Mouse (Mus musculus) Patski (cell line): Measurements from ENCODE around the gene Dgkz. TPM values are rescaled to one million over a fixed set of nuclear protein-coding genes. Genes with fewer than 3 reads are reported as not detected.

Experiments used
- ATAC-seq: fragments of 100-300 bp; one replicate; pipeline ENCODE4 v1.8.0; 2021
- CTCF ChIA-PET: fragments of 350-600 bp; sonication (Branson Sonifier 250); formaldehyde crosslinking; loops from one replicate; lab custom pipeline; 2022; ENCODE audit warnings: inconsistent platforms; lab: Charles Lee
- POLR2A ChIA-PET: fragments of 350-600 bp; sonication (Branson Sonifier 250); formaldehyde crosslinking; loops from one replicate; lab custom pipeline; 2022; ENCODE audit warnings: antibody characterized with exemption, inconsistent platforms; lab: Charles Lee
- DNase-seq: peaks from one replicate; pipeline ENCODE4 v3.0.0-alpha.2; 2011; ENCODE audit warnings: low read depth, low spot score
- H3K27me3 ChIP-seq: fragments of 371-371 bp; one replicate; pipeline ENCODE4 v1.5.1; 2021
- CTCF ChIP-seq: fragments of 100-300 bp; IDR thresholded peaks from one replicate; pipeline ENCODE4 v1.5.1; 2021
- in situ Hi-C: fragments of 300-500 bp; cut with MboI; formaldehyde crosslinking; loops from 3 replicates; pipeline ENCODE4 v1.11.1; 2018; ENCODE audit warnings: low pct_unique_long_range_greater_than_20kb, mixed read lengths
- polyA plus RNA-seq: library from polyadenylated mRNA; unstranded; gene quantifications from one replicate; pipeline ENCODE4 v1.2.3, GENCODE M21; 2021

The Dgkz gene
- polyA plus RNA-seq, 1 experiment from 2014 or later = 38.5 TPM

DNA sequence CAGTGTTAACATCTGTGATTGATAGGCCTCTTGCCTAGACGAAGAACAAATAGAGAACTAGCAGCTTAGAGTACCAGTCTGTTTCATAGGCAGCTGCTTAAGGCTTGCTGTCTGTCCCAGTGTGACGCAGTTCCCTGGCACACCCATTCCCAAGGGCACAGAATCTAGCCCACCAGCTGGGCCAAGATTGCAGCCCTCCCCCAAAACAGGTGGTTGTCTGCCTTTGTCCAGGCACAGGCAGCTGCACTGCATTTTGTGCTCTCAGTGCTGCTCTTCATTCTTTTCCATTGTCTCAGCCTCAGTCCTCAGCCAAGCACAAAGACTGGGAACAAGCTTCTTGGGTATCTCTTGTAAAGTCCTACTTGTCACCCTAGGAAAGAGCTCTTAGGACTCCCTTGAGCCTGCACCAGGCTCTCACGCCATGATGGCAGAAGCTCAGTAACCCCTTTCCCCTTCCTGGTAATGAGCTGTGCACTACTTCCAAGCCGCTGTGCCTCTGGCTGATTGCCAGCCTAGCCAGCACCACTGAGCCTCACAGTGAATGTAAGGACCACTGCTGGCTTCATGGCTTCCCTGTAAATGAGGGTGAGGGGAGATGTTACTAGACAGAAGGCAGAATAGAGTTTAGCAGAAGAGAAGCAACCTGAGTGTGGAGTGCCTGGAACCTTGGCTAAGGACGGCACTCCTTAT, 70.9 kb downstream of the Dgkz start:
- CTCF ChIA-PET = no interaction called here
- no peak for ATAC-seq
- TF ChIP-seq CTCF = no peak
- in situ Hi-C loops = no loop called here
- POLR2A ChIA-PET = interaction anchor here (0.6 kb wide), 1 partner anchor 34 kb away, joined by 3 read pairs; no protein-coding TSS in a partner anchor
- no peaks in the 10 kb centered on the region for H3K27me3 ChIP-seq
- no peak for DNase-seq

DNA sequence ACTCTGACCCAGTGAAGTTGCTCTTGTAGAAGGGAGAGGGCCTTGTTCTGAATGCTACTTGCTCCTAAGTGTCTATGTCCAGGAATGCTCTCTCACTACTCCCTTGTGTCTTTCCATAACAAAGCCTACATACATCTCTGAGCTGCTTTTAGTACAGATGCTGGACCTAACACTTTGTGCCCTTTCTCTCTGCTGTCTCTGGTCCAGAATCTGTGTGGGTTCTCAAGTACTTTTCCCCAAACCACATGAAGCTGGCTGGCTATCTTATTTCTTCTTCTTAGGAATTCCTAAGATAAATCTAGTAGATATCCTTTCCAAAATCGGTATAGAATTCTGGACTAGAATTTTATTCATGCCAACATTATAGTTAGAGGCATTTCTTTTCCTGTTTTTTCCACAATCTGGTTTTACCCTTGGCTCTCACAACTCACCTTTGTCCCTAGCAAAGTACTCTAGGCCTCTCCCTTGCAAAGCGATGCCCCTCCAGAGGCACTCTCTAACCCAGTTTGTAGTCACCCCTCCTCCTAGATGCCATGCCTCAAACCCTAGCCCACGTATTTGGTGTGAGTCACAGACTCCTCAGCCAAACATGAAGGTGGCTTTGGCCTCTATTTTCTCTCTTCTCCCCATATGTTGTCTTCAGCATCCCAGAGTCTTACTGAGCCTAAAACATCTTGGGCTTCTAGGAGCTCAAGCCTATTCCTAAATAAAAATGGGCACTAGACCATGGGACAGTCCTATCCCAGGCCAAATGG, 72.3 kb downstream of the Dgkz start:
- no peak for TF ChIP-seq CTCF
- in situ Hi-C loops = no loop called here
- ChIA-PET CTCF (no interaction called here), POLR2A (no interaction called here)
- no peaks in the 10 kb centered on the region for H3K27me3 ChIP-seq
- ATAC-seq = no peak
- DNase-seq = no peak

DNA sequence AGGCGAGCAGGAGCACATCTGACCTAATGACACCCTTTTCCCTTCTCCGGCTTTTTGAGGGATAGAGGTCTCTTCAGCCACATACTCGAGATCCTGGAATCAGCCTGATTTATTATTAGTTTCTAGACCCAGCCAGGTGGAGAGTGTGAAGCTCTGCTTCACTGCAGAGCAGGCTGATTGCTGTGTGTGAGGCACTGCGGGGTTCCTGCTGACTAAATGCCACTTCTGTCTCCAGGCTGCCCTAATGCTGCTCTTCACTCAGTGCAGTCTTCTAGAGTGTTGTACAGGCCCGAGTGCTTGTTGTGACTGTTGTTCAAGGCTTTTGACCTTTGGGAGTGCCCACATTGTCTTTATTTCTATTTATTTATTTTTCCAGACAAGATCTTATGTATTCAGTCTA, 73.3 kb downstream of the Dgkz start:
- DNase-seq (no peak), ATAC-seq (no peak)
- H3K27me3 ChIP-seq = no peaks in the 10 kb centered on the region
- no peak for TF ChIP-seq CTCF
- POLR2A ChIA-PET = no interaction called here
- CTCF ChIA-PET = no interaction called here
- in situ Hi-C loops = no loop called here

DNA sequence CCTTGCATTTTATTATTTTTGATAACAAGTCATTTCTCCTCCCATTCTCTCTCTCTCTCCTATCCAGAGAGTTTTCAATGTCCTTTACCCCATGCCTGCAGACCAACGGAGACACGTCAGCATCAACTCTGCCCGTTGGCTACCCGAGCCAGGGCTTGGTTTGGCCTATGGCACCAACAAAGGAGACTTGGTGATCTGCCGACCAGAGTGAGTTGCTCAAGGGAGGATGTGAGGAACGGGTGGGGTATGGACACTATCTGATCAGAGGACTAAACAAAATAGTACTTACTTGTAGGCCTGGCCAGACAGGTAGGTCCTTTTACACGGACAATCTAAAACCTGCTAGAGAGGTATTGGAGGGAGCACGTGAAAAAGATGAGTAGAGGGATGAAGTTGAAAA, 75.2 kb downstream of the Dgkz start:
- TF ChIP-seq CTCF = no peak
- in situ Hi-C loops = no loop called here
- DNase-seq = no peak
- ATAC-seq = no peak
- no peaks in the 10 kb centered on the region for H3K27me3 ChIP-seq
- ChIA-PET POLR2A (no interaction called here), CTCF (interaction anchor here (1.1 to 1.7 kb wide), 2 partner anchors 12 to 19 kb away, joined by 3 read pairs; no protein-coding TSS in a partner anchor)

DNA sequence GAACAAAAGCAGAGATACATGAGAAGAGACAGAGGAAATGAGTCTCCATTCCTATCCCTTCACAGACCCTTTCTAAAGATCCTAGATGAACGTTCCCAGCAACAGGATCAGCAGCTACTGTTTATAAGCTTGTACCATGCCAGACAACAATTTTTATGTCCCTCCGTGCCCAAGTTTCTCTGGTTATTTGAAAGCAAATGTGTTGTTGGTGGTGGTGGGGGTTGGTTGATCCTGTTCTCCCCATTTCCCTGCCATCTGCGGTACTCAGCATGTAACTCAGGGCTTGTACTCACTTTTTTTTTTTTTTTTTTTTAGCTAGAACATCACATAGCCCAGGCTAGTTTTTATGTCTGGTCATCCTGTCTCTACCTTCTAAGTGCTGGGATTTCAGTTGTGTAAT, 76.5 kb downstream of the Dgkz start:
- in situ Hi-C loops = no loop called here

DNA sequence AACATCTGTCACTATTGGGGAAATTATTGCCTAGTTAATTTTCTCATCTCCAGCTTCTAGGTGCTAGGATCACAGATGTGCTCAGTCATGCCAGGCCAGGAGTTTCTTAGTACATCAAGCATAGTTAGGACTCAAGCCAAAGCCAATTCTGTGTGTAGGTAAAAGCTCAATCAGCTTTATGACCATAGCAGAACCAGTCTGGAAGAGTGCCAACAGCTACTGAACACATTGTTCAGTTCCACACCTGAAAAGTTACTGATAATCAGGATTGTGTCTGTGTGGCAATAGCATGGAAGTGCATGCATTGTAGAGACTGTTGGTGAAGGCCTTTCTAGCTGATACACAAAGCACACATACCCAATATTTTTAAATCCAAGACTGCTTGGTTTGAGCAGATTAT, 77.7 kb downstream of the Dgkz start:
- POLR2A ChIA-PET = no interaction called here
- H3K27me3 ChIP-seq = no peaks in the 10 kb centered on the region
- in situ Hi-C loops = no loop called here
- CTCF ChIA-PET = no interaction called here
- DNase-seq (no peak), ATAC-seq (no peak)
- no peak for TF ChIP-seq CTCF

More for the DNA sequence above, 76.5 kb downstream of the Dgkz start:
- no peaks in the 10 kb centered on the region for H3K27me3 ChIP-seq
- ATAC-seq (no peak), DNase-seq (no peak)
- ChIA-PET POLR2A (interaction anchor here (0.6 kb wide), 1 partner anchor 20 kb away, joined by 3 read pairs; no protein-coding TSS in a partner anchor), CTCF (interaction anchor here (1.3 to 1.7 kb wide), 2 partner anchors 13 to 19 kb away, joined by 3 to 5 read pairs; no protein-coding TSS in a partner anchor)
- no peak for TF ChIP-seq CTCF

DNA sequence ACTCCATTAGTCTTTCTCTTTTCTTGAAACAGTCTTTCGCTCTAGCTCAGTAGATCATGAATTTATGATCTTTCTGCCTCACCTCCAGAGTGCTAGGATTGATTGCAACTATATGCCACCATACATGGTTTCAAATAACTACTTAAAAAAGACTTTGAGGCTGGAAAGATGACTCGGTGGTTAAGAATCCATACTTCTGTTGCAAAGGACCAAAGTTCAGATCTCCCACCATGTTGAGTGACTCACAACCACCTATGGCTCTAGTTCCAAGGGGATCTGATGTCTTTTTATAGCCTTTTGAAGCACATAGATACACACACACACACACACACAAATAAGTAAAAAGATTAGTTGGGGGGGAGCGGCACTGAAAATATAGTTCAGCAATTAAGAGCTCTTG, 80.3 kb downstream of the Dgkz start:
- ChIA-PET POLR2A (interaction anchor here (0.7 kb wide), 1 partner anchor 76 kb away, joined by 3 read pairs; no protein-coding TSS in a partner anchor), CTCF (no interaction called here)
- TF ChIP-seq CTCF = no peak
- ATAC-seq = no peak
- no peaks in the 10 kb centered on the region for H3K27me3 ChIP-seq
- no peak for DNase-seq
- in situ Hi-C loops = no loop called here

DNA sequence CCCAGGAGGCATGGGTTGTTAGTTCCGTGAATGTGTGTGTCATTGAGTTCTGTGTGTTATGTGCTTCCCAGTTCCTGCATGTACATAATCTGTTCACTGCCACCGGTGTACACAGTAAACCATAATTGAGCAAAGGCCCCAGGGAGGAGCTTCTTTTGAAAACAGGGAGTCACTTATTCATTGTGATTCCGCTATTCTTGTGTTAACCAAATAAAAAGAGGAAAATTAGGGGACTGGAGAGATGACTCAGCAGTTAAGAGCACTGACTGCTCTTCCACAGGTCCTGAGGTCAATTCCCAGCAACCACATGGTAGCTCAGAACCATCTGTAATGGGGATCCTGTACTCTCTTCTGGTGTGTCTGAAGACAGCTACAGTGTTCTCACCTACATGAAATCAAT, 80.9 kb downstream of the Dgkz start:
- DNase-seq (no peak), ATAC-seq (no peak)
- ChIA-PET CTCF (no interaction called here), POLR2A (interaction anchor here (0.6 kb wide), 1 partner anchor 59 kb away, joined by 3 read pairs; no protein-coding TSS in a partner anchor)
- no peaks in the 10 kb centered on the region for H3K27me3 ChIP-seq
- no peak for TF ChIP-seq CTCF
- in situ Hi-C loops = no loop called here

DNA sequence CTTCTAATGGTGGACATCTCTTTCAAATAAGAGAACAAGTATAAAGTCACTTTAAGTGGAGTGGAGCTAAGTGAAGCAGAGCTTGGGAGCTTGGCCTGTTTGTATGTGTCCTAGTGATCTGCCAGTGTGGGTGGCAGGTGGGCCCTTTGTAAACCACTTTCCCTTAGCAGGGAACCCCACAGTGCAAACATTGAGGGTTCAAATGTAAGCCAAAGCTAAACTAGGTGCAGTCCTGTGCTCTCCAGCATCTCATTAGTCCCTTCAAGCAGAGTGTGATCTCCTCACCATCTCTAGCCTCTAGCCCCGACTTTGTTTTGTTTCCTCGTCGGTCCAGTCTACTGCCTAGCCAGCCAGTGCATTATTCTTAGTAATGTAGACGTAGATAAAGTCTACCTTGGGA, 91.0 kb downstream of the Dgkz start:
- in situ Hi-C loops = no loop called here
- ATAC-seq = no peak
- TF ChIP-seq CTCF = no peak
- ChIA-PET POLR2A (interaction anchor here (0.5 kb wide), 1 partner anchor 92 kb away, joined by 4 read pairs; no protein-coding TSS in a partner anchor), CTCF (interaction anchor here (1.0 kb wide), 1 partner anchor 9 kb away, joined by 3 read pairs; no protein-coding TSS in a partner anchor)
- no peaks in the 10 kb centered on the region for H3K27me3 ChIP-seq
- no peak for DNase-seq

DNA sequence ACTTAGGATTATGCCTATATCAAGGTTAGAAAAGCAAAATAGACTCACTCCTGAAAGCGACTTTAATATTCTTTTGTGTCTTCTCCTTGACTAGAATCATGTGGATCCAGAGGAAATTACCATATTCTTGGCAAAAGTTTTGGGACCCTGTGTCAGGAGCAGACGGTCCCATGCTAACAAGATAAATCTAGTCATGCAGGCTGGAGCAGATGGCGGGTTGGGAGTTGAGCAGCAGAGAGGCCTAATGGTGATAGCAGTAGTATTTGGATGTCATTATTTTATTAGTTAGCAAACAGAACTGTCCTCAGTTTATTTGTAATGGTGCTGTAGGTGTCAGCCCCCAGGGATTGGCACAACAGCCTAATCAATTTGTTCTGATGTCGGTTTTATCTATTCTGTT, 91.7 kb downstream of the Dgkz start:
- ChIA-PET CTCF (interaction anchor here (1.0 kb wide), 1 partner anchor 10 kb away, joined by 3 read pairs; no protein-coding TSS in a partner anchor), POLR2A (no interaction called here)
- ATAC-seq (no peak), DNase-seq (no peak)
- in situ Hi-C loops = no loop called here
- TF ChIP-seq CTCF = no peak
- no peaks in the 10 kb centered on the region for H3K27me3 ChIP-seq

Other genes with a start within 250 kb of the Dgkz start
- gene Ambra1, start 245.7 kb downstream of the Dgkz start, polyA plus RNA-seq = 27.5 TPM
- gene Chrm4, start 48.6 kb downstream of the Dgkz start, polyA plus RNA-seq = not detected
- 0.13 TPM for gene Mdk, start 43.6 kb downstream of the Dgkz start, polyA plus RNA-seq
- 0.69 TPM for gene Gm9821, start 30.2 kb downstream of the Dgkz start, polyA plus RNA-seq
- 3.6 TPM for gene Creb3l1, start 48.6 kb upstream of the Dgkz start, polyA plus RNA-seq
- gene Phf21a, start 117.3 kb upstream of the Dgkz start, polyA plus RNA-seq = 69.9 TPM